Mouse (Mus musculus) lung, postnatal 0 days (tissue): ENCODE data around the gene Cysltr2. TPM values are rescaled to one million over a fixed set of nuclear protein-coding genes. Genes with fewer than 3 reads are reported as not detected.

Source experiments
- ATAC-seq: fragments of 200-750 bp; cut with Nextera tagmentation; 2 replicates; pipeline ENCODE4 v1.8.0; 2017; ENCODE audit warnings: moderate library complexity
- DNase-seq: peaks from one replicate; pipeline ENCODE4 v3.0.0-alpha.2; 2016; ENCODE audit warnings: low spot score
- H3K27ac ChIP-seq: fragments of 300-500 bp; sonication (generic); 2 replicates; pipeline ENCODE4 v1.5.1; 2014; ENCODE audit warnings: antibody characterized with exemption, mild to moderate bottlenecking, low read length, mixed read lengths
- H3K27me3 ChIP-seq: fragments of 300-500 bp; sonication (generic); replicated peaks from 2 replicates; pipeline ENCODE4 v1.6.1; 2014; ENCODE audit warnings: low read length, mixed read lengths; ENCODE audit not compliant: insufficient read depth
- H3K36me3 ChIP-seq: fragments of 300-500 bp; sonication (generic); 2 replicates; pipeline ENCODE4 v1.6.1; 2014; ENCODE audit warnings: low read length, mixed read lengths; ENCODE audit not compliant: insufficient read depth
- H3K4me1 ChIP-seq: fragments of 300-500 bp; sonication (generic); 2 replicates; pipeline ENCODE4 v1.6.1; 2014; ENCODE audit warnings: antibody characterized with exemption, low read depth, low read length, mixed read lengths; ENCODE audit not compliant: insufficient read depth
- H3K4me2 ChIP-seq: fragments of 300-500 bp; sonication (generic); replicated peaks from 2 replicates; pipeline ENCODE4 v1.6.1; 2014; ENCODE audit warnings: low read depth, mild to moderate bottlenecking, low read length, moderate library complexity, mixed read lengths
- H3K4me3 ChIP-seq: fragments of 300-500 bp; sonication (generic); 2 replicates; pipeline ENCODE4 v1.5.1; 2014; ENCODE audit warnings: low read depth, low read length
- H3K9ac ChIP-seq: fragments of 300-500 bp; sonication (generic); replicated peaks from 2 replicates; pipeline ENCODE4 v1.6.1; 2014; ENCODE audit warnings: low read depth, mild to moderate bottlenecking
- H3K9me3 ChIP-seq: fragments of 300-500 bp; sonication (generic); 2 replicates; pipeline ENCODE4 v1.6.1; 2016; ENCODE audit warnings: low read length, mixed read lengths
- CTCF ChIP-seq: IDR thresholded peaks from 2 replicates; pipeline ENCODE4 v1.5.1; 2016; ENCODE audit warnings: antibody characterized with exemption, mild to moderate bottlenecking
- EP300 ChIP-seq: IDR thresholded peaks from 2 replicates; pipeline ENCODE4 v1.6.1; 2016; ENCODE audit warnings: antibody characterized with exemption, mild to moderate bottlenecking, control low read depth
- WGBS: fragments of 180-500 bp; shearing (Covaris S2); extraction: QIAGEN DNeasy Blood & Tissue Kit; methylation state at CpG from one replicate; pipeline ENCODE4 v1.1.7; 2014; 5-methylcytosine and 5-hydroxymethylcytosine counted together
- polyA plus RNA-seq: library from polyadenylated mRNA; unstranded; fragments of >200 nt; fragmentation: Nextera tagmentation; extraction: Ambion mirVana; gene quantifications from 2 replicates; pipeline ENCODE4 v1.2.1, GENCODE M21; 2015

Cysltr2 gene
- polyA plus RNA-seq, 1 experiment from 2014 or later: 1.1 TPM

DNA sequence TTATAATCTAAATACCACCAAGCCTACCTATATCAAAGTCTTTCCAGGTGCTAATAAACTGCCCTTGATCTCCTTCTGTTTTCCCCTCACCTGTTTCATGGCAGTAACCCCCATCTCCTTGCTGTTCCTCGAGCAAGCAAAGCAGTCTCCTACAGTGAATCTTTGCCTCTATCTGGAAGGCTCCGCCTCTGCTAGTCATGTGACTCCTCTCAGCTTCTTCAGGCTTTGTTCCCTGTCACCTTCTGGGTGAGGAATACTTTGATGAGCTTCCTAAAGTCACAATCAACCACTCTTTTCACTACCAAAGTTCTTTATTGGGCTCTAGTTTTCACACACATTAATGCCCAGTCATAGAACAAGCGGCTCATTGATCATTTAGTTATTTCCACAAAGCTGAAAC lies 37.5 kb upstream of the Cysltr2 start:
- Histone ChIP-seq H3K9ac (no peak overlapping the region), H3K27me3 (no peaks in the 10 kb centered on the region), H3K4me1 (no peaks in the 10 kb centered on the region), H3K36me3 (no peaks in the 10 kb centered on the region), H3K4me2 (no peak overlapping the region), H3K27ac (no peak overlapping the region), H3K4me3 (no peak overlapping the region), H3K9me3 (no peaks in the 10 kb centered on the region)
- TF ChIP-seq EP300 (no peak), CTCF (no peak)
- no peak for ATAC-seq
- WGBS: 61% methylated on average over 3 of the region's 3 CpGs
- DNase-seq: no peak

DNA sequence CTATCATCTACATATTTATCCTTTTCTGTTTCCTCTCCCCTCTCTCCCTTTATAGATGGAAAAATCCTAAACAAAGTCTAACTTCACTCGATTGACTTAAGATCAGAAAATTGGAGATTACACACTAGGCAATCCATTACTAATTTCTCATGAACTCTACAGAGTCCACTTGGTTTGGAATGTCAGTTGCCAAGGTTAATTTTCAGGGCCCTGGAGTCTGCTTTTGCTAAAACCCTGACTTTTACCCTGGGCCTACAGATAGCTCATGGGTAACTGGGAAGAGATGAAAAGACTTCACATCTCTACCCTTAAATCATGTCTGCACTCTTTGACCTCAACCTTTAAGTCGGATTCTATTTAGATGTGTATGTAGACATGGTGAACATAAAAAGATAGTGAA lies 34.6 kb upstream of the Cysltr2 start:
- no peak overlapping the region for H3K4me2 ChIP-seq
- no peak overlapping the region for H3K4me3 ChIP-seq
- H3K27me3 ChIP-seq: no peaks in the 10 kb centered on the region
- no peak overlapping the region for H3K9ac ChIP-seq
- 79% methylated on average over 2 of the region's 2 CpGs for WGBS
- no peak for DNase-seq
- H3K27ac ChIP-seq: no peak overlapping the region
- no peak for TF ChIP-seq EP300
- no peak for TF ChIP-seq CTCF
- no peaks in the 10 kb centered on the region for H3K4me1 ChIP-seq
- no peaks in the 10 kb centered on the region for H3K36me3 ChIP-seq
- ATAC-seq: no peak
- no peaks in the 10 kb centered on the region for H3K9me3 ChIP-seq

DNA sequence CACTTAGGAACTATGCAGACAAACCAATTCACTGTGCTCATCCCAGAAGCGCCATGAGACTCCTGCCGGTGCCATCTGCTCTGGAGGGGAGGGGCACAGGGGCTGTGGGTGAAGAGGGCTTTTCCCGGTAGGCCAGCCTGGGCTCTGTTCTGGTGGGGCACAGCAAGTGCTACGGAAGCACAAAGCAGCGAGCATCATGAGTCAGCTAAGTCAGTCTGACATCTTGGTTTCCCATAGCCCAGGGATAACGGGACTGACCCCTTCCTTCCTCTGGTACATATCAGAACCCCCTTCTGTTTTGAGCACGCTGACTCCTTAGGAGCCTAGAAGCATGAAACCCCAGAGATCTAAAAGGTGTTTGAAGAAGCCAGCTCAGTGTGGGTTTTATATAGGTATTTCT lies 15.5 kb upstream of the Cysltr2 start:
- Histone ChIP-seq H3K4me3 (no peak overlapping the region), H3K9ac (no peak overlapping the region), H3K27ac (no peak overlapping the region), H3K36me3 (no peaks in the 10 kb centered on the region), H3K4me2 (no peak overlapping the region), H3K4me1 (no peaks in the 10 kb centered on the region), H3K27me3 (no peaks in the 10 kb centered on the region), H3K9me3 (no peaks in the 10 kb centered on the region)
- TF ChIP-seq CTCF: no peak
- TF ChIP-seq EP300: no peak
- no peak for DNase-seq
- 78% methylated on average over 7 of the region's 7 CpGs for WGBS
- no peak for ATAC-seq

DNA sequence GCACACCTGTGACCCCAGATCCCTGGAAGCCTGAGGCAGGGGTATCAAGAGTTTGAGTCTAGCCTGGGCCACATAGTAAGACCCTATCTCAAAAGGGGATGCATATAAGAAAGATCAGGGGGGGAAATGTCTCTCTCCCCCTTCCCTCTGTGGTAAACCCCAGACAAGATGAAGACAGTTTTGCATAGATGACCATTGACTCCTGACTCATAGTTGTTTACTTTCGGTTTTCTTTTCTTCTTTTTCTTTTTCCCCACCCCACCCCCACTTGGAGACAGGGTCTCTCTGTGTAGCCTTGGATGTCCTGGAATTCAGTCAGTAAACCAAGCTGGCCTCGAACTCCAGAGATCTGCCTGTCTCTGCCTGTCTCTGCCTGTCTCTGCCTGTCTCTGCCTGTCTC lies 9.8 kb upstream of the Cysltr2 start:
- Histone ChIP-seq H3K4me2 (no peak overlapping the region), H3K27me3 (no peaks in the 10 kb centered on the region), H3K9ac (no peak overlapping the region), H3K27ac (no peak overlapping the region), H3K9me3 (no peaks in the 10 kb centered on the region), H3K4me3 (no peak overlapping the region), H3K36me3 (no peaks in the 10 kb centered on the region), H3K4me1 (no peaks in the 10 kb centered on the region)
- TF ChIP-seq CTCF (no peak), EP300 (no peak)
- no peak for DNase-seq
- 66% methylated on average over 2 of the region's 2 CpGs for WGBS
- ATAC-seq: no peak

DNA sequence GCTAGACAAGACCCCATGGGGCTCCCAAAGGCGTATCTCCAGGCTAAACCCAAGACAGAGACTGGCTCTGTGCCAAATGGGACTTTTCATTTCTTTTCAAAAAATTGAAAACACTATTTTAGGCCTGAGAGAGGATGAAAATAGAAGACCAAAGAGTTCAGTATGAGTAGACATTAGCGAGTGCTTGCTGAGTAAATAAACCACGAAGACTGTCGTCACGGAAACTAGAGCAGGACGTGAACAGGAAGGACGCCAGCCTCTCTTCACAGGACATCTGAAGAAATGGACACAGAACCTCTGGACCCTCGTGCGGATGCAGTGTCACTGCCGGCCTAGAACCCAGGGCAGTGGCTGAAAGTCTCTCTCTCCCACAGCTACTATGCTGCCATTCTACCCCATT lies 8.8 kb upstream of the Cysltr2 start:
- Histone ChIP-seq H3K9ac (no peak overlapping the region), H3K27ac (no peak overlapping the region), H3K4me2 (no peak overlapping the region), H3K4me3 (no peak overlapping the region), H3K27me3 (no peaks in the 10 kb centered on the region), H3K36me3 (no peaks in the 10 kb centered on the region), H3K9me3 (no peaks in the 10 kb centered on the region), H3K4me1 (no peaks in the 10 kb centered on the region)
- DNase-seq: peak; percentile 29
- TF ChIP-seq CTCF: no peak
- no peak for TF ChIP-seq EP300
- ATAC-seq: no peak
- 26% methylated on average over 10 of the region's 10 CpGs for WGBS

DNA sequence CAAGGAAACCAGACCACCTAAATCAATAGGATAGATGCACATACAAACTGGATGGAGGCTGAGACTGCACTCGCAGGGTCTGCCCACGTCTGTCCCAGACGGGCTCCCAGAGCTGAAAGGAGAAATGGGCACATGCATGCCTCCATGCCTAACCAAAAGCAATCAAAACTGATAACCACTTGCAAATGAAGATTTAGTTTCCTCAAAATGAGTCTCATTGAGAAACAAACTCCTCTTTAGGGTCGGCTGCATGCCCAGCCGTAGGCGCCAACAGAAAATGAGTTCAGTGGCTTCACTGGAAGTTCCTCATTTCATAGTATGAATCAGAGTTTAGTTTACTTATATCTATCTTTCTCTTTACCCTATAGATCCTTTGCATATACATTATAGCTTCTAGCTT lies 7.9 kb upstream of the Cysltr2 start:
- H3K36me3 ChIP-seq: no peaks in the 10 kb centered on the region
- 88% methylated on average over 6 of the region's 6 CpGs for WGBS
- no peak overlapping the region for H3K4me3 ChIP-seq
- H3K27ac ChIP-seq: no peak overlapping the region
- H3K9me3 ChIP-seq: no peaks in the 10 kb centered on the region
- H3K27me3 ChIP-seq: no peaks in the 10 kb centered on the region
- no peak for ATAC-seq
- TF ChIP-seq CTCF: no peak
- no peak overlapping the region for H3K4me2 ChIP-seq
- H3K4me1 ChIP-seq: no peaks in the 10 kb centered on the region
- no peak for DNase-seq
- no peak overlapping the region for H3K9ac ChIP-seq

DNA sequence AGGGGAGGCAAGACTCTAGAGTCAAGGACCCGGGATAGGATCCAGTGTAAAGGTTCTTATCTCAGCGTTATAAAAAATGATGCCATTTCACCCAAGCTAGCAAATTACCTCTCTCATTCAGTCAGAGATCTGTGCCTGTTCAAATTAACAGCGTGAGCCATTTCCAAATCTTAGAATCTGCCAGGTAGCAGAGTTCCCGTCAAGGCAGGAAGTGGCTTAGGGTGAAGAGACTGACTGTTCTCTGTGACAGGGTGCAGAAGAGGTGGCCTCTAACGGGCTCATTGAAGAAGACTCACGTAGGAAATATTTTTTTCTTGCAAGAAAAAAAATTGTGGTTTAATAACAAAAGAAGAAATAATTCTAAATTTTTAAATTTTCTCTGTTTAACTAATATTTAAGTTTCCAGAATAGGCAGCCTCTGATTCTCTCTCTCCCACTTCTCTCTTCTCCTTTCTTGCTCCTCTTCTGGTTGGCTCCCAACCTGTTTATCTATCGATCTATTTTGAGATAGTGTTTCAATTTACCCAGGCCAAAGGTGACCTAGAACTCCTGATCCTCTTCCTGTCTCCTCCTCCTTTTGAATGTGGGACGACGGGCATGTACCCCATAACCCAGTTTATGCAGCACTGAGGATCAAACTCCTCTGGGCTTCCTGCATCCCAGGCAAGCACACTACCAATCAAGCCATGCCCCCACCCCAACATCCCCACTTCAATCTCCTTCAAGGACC lies 3.5 kb downstream of the Cysltr2 start:
- no peak overlapping the region for H3K9ac ChIP-seq
- no peaks in the 10 kb centered on the region for H3K9me3 ChIP-seq
- H3K4me1 ChIP-seq: no peaks in the 10 kb centered on the region
- H3K27me3 ChIP-seq: no peaks in the 10 kb centered on the region
- H3K4me2 ChIP-seq: no peak overlapping the region
- DNase-seq (no peak), ATAC-seq (no peak)
- 54% methylated on average over 9 of the region's 9 CpGs for WGBS
- no peaks in the 10 kb centered on the region for H3K36me3 ChIP-seq
- H3K4me3 ChIP-seq: no peak overlapping the region
- H3K27ac ChIP-seq: no peak overlapping the region
- TF ChIP-seq CTCF (no peak), EP300 (no peak)
